Mouse (Mus musculus) embryonic fibroblast, embryonic 13.5 days (primary cell): ENCODE results near the gene Dvl2.

ENCODE experiments used
- CTCF ChIP-seq: IDR thresholded peaks from 2 replicates; pipeline ENCODE4 v1.5.1; 2011; ENCODE audit warnings: mild to moderate bottlenecking, control low read depth, low read length, moderate library complexity, borderline replicate concordance; ENCODE audit not compliant: insufficient read depth
- POLR2A ChIP-seq: IDR thresholded peaks from 2 replicates; pipeline ENCODE4 v1.6.1; 2011; ENCODE audit warnings: low read depth, mild to moderate bottlenecking, control low read depth, low read length, moderate library complexity

DNA sequence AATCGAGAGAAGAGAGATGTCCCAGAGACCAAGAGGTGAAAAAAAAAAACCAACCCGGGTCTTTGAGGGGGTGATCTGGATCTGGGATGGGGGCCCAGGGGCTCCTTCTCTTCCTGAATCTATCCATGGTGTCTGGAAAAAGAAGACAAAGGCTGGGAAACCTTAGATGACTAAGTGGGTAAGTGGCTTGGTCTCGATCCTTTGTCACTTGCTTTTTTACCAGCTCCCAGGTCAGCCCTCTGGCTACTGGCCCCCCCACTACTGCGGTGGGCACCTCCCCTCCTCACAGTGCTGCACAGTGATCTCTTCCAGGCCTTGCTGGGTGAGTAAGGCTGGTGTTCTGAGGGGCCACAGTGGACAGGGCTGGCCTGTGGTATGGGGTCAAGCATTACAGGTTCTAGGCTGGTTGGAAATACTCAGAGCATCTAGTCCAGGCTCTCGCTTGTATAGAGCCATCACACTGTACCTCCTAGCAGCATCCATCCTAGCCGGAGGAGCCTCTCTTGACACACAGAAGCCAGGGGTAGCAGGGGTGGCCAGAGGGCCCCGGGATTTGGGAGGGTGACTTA lies 16.9 kb downstream of the Dvl2 start:
- TF ChIP-seq CTCF (no peak), POLR2A (no peak)
